Mouse (Mus musculus) limb, embryonic 12.5 days (tissue): ENCODE results near the gene Ssh2. TPM values are rescaled to one million over a fixed set of nuclear protein-coding genes. Genes with fewer than 3 reads are reported as not detected.

Experiments
- ATAC-seq: fragments of 200-750 bp; cut with Nextera tagmentation; 2 replicates; pipeline ENCODE4 v1.8.0; 2017; ENCODE audit warnings: low read depth, moderate TSS enrichment; ENCODE audit not compliant: insufficient number of reproducible peaks, insufficient read depth, low FRiP score, low TSS enrichment
- H3K27ac ChIP-seq: fragments of 300-500 bp; sonication (generic); 2 replicates; pipeline ENCODE4 v1.5.1; 2016; ENCODE audit warnings: mild to moderate bottlenecking, moderate library complexity
- H3K27me3 ChIP-seq: fragments of 300-500 bp; sonication (generic); 2 replicates; pipeline ENCODE4 v1.6.1; 2016; ENCODE audit warnings: mild to moderate bottlenecking, moderate library complexity
- H3K36me3 ChIP-seq: fragments of 300-500 bp; sonication (generic); 2 replicates; pipeline ENCODE4 v1.6.1; 2016; ENCODE audit warnings: mild to moderate bottlenecking, moderate library complexity
- H3K4me1 ChIP-seq: fragments of 300-500 bp; sonication (generic); replicated peaks from 2 replicates; pipeline ENCODE4 v1.6.1; 2016
- H3K4me2 ChIP-seq: fragments of 300-500 bp; sonication (generic); 2 replicates; pipeline ENCODE4 v1.6.1; 2016; ENCODE audit warnings: mild to moderate bottlenecking, moderate library complexity
- H3K4me3 ChIP-seq: fragments of 300-500 bp; sonication (generic); replicated peaks from 2 replicates; pipeline ENCODE4 v1.5.1; 2016; ENCODE audit warnings: mild to moderate bottlenecking
- H3K9ac ChIP-seq: fragments of 300-500 bp; sonication (generic); replicated peaks from 2 replicates; pipeline ENCODE4 v1.6.1; 2016; ENCODE audit warnings: mild to moderate bottlenecking, moderate library complexity
- H3K9me3 ChIP-seq: fragments of 300-500 bp; sonication (generic); 2 replicates; pipeline ENCODE4 v1.6.1; 2016; ENCODE audit warnings: mild to moderate bottlenecking, moderate library complexity
- WGBS: fragments of 180-500 bp; shearing (Covaris S2); methylation state at CpG from one replicate; pipeline ENCODE4 v1.1.7; 2016; 5-methylcytosine and 5-hydroxymethylcytosine counted together
- polyA plus RNA-seq: library from polyadenylated mRNA; unstranded; fragments of >200 nt; fragmentation: Nextera tagmentation; extraction: Ambion mirVana; gene quantifications from 2 replicates; pipeline ENCODE4 v1.2.1, GENCODE M21; 2016

The Ssh2 gene
- polyA plus RNA-seq, 1 experiment from 2014 or later = 9.2 TPM

DNA sequence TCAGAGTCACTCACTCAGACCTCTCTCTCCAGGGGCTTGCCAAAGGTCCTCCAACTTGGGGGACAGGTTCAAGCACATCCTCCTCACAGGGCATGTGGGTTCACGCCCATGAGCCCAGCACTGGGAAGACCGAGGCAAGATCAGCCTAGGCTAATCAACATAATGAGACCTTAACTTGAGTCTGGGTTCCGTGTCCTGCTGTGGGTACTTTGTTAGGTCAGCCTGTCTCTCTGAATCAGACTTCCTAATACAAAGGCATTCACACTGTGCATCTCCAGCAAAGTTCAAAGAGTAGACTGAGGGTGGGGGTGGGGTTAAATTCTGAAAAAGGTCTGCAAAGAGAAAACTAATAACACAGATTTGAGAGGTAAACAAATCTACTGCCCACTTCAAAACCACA, 249.0 kb downstream of the Ssh2 start:
- Histone ChIP-seq H3K36me3 (peaks cover 7% of the 10 kb centered on the region; the same call in 1 of the 2 replicates), H3K9me3 (no peaks in the 10 kb centered on the region), H3K4me3 (no peak overlapping the region), H3K27me3 (peaks cover 98% of the 10 kb centered on the region), H3K27ac (no peak overlapping the region), H3K9ac (no peak overlapping the region), H3K4me2 (no peak overlapping the region), H3K4me1 (peaks cover 23% of the 10 kb centered on the region)
- WGBS = 62% methylated on average over 3 of the region's 3 CpGs
- ATAC-seq = no peak

- H3K27me3 ChIP-seq = peaks cover 85% of the 10 kb centered on the region
- H3K9ac ChIP-seq = no peak overlapping the region
- ATAC-seq = no peak
- H3K36me3 ChIP-seq = peaks cover 21% of the 10 kb centered on the region
- peak overlapping the region; percentile 35 for H3K4me2 ChIP-seq
- 29% methylated on average over 9 of the region's 9 CpGs for WGBS
- H3K4me1 ChIP-seq = peaks cover 23% of the 10 kb centered on the region
- no peaks in the 10 kb centered on the region for H3K9me3 ChIP-seq
- H3K4me3 ChIP-seq = no peak overlapping the region
- H3K27ac ChIP-seq = no peak overlapping the region
Measured at GRCm38 (mm10) chr11:77466544-77466943, 250.5 kb downstream of the Ssh2 start.

GRCm38 (mm10) chr11:77467157-77467556, 251.1 kb downstream of the Ssh2 start:
- H3K4me2 ChIP-seq = peak overlapping the region; percentile 35

DNA sequence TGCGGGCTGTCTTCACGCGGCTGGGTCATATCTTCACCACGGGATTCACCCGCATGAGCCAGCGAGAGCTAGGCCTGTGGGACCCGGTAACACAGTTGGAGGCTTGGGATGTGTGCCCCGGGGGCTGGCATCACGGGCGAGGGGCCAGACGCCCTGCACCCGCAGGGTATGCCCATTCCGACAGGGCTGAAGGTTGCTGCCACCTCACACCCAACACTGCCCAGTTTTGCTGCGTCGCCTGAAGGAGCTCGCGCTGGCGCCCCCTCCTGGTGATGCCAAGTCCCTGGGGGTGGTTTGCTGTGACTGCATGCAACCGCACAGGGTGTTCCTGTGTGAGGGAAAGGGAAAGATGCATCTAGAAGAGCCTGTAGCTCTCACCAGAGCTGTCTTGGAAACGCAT, 251.7 kb downstream of the Ssh2 start:
- peak overlapping the region; percentile 35; the same call in 1 of the 2 replicates for H3K4me2 ChIP-seq
- no peak overlapping the region for H3K27ac ChIP-seq
- peaks cover 72% of the 10 kb centered on the region for H3K27me3 ChIP-seq
- no peak overlapping the region for H3K4me3 ChIP-seq
- no peaks in the 10 kb centered on the region for H3K9me3 ChIP-seq
- peaks cover 33% of the 10 kb centered on the region for H3K36me3 ChIP-seq
- no peak overlapping the region for H3K9ac ChIP-seq
- peaks cover 17% of the 10 kb centered on the region for H3K4me1 ChIP-seq
- no peak for ATAC-seq
- WGBS = 9% methylated on average over 20 of the region's 20 CpGs

More at GRCm38 (mm10) chr11:77467157-77467556, 251.1 kb downstream of the Ssh2 start:
- Histone ChIP-seq H3K9me3 (no peaks in the 10 kb centered on the region), H3K4me3 (no peak overlapping the region), H3K4me1 (peaks cover 19% of the 10 kb centered on the region), H3K27me3 (peaks cover 78% of the 10 kb centered on the region), H3K9ac (0 out of 2 replicates have a peak overlapping the region, but pooled peaks have one; percentile 18), H3K27ac (no peak overlapping the region), H3K36me3 (peaks cover 27% of the 10 kb centered on the region)
- WGBS = 3% methylated on average over 25 of the region's 25 CpGs
- ATAC-seq = no peak

GRCm38 (mm10) chr11:77468397-77468796, 252.3 kb downstream of the Ssh2 start:
- Histone ChIP-seq H3K4me2 (no peak overlapping the region), H3K36me3 (peaks cover 39% of the 10 kb centered on the region), H3K27me3 (peaks cover 66% of the 10 kb centered on the region), H3K9ac (no peak overlapping the region), H3K9me3 (no peaks in the 10 kb centered on the region), H3K4me1 (peaks cover 14% of the 10 kb centered on the region), H3K27ac (no peak overlapping the region), H3K4me3 (no peak overlapping the region)
- ATAC-seq = no peak
- 86% methylated on average over 9 of the region's 9 CpGs for WGBS

GRCm38 (mm10) chr11:77471407-77471806, 255.3 kb downstream of the Ssh2 start:
- Histone ChIP-seq H3K27me3 (peaks cover 36% of the 10 kb centered on the region), H3K4me2 (no peak overlapping the region), H3K4me3 (no peak overlapping the region), H3K27ac (no peak overlapping the region), H3K4me1 (peaks cover 14% of the 10 kb centered on the region), H3K9me3 (no peaks in the 10 kb centered on the region), H3K36me3 (peaks cover 59% of the 10 kb centered on the region), H3K9ac (no peak overlapping the region)
- ATAC-seq = no peak
- 64% methylated on average over 29 of the region's 29 CpGs for WGBS

- H3K36me3 ChIP-seq = peaks cover 70% of the 10 kb centered on the region
- WGBS = 92% methylated on average over 16 of the region's 16 CpGs
Measured at GRCm38 (mm10) chr11:77472775-77473174, 256.7 kb downstream of the Ssh2 start.

GRCm38 (mm10) chr11:77476216-77476615, 260.1 kb downstream of the Ssh2 start:
- H3K27me3 ChIP-seq = no peaks in the 10 kb centered on the region
- peaks cover 53% of the 10 kb centered on the region for H3K36me3 ChIP-seq
- H3K4me2 ChIP-seq = no peak overlapping the region
- no peaks in the 10 kb centered on the region for H3K9me3 ChIP-seq
- ATAC-seq = no peak
- no peak overlapping the region for H3K9ac ChIP-seq
- H3K4me1 ChIP-seq = no peaks in the 10 kb centered on the region
- H3K27ac ChIP-seq = no peak overlapping the region
- H3K4me3 ChIP-seq = no peak overlapping the region
- WGBS = 90% methylated on average over 14 of the region's 14 CpGs

More at GRCm38 (mm10) chr11:77472775-77473174, 256.7 kb downstream of the Ssh2 start:
- Histone ChIP-seq H3K9me3 (no peaks in the 10 kb centered on the region), H3K9ac (no peak overlapping the region), H3K4me1 (peaks cover 5% of the 10 kb centered on the region), H3K27me3 (peaks cover 22% of the 10 kb centered on the region), H3K4me2 (no peak overlapping the region), H3K27ac (no peak overlapping the region), H3K4me3 (no peak overlapping the region)
- no peak for ATAC-seq

DNA sequence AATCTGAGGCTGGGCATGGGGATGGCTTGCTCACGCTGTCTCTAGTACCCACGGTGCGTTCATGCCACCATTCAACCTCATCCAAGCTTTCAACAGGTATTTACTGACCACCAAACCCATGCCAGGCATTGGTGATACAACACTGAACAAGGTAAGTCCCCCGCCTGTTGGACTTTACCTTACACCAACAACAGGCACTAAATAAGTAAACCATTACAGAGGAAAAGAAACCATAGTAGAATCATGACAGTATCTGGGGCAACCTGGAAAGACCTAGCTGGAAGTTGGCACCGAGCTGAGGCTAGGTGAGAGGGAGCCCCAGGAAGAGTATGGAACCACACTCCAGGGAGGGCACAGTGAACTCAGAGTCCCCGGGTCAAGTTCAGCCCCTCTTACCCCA, 260.8 kb downstream of the Ssh2 start:
- Histone ChIP-seq H3K9ac (no peak overlapping the region), H3K4me2 (no peak overlapping the region), H3K4me3 (no peak overlapping the region), H3K36me3 (peaks cover 46% of the 10 kb centered on the region), H3K9me3 (no peaks in the 10 kb centered on the region), H3K27me3 (no peaks in the 10 kb centered on the region), H3K27ac (no peak overlapping the region), H3K4me1 (no peaks in the 10 kb centered on the region)
- WGBS = 96% methylated on average over 6 of the region's 6 CpGs
- no peak for ATAC-seq

- no peak overlapping the region for H3K4me3 ChIP-seq
- H3K27ac ChIP-seq = no peak overlapping the region
- no peaks in the 10 kb centered on the region for H3K36me3 ChIP-seq
- no peak for ATAC-seq
- H3K9me3 ChIP-seq = no peaks in the 10 kb centered on the region
- H3K9ac ChIP-seq = no peak overlapping the region
- no peak overlapping the region for H3K4me2 ChIP-seq
- 78% methylated on average over 3 of the region's 3 CpGs for WGBS
- no peaks in the 10 kb centered on the region for H3K27me3 ChIP-seq
- H3K4me1 ChIP-seq = peaks cover 36% of the 10 kb centered on the region
Measured at GRCm38 (mm10) chr11:77483043-77483442, 267.0 kb downstream of the Ssh2 start.

- Histone ChIP-seq H3K27ac (no peak overlapping the region), H3K9me3 (no peaks in the 10 kb centered on the region), H3K4me1 (peaks cover 43% of the 10 kb centered on the region), H3K9ac (no peak overlapping the region), H3K36me3 (no peaks in the 10 kb centered on the region), H3K4me3 (no peak overlapping the region), H3K27me3 (no peaks in the 10 kb centered on the region), H3K4me2 (no peak overlapping the region)
- no peak for ATAC-seq
- WGBS = 55% methylated on average over 11 of the region's 11 CpGs
Measured at GRCm38 (mm10) chr11:77483510-77484255, 267.6 kb downstream of the Ssh2 start.

DNA sequence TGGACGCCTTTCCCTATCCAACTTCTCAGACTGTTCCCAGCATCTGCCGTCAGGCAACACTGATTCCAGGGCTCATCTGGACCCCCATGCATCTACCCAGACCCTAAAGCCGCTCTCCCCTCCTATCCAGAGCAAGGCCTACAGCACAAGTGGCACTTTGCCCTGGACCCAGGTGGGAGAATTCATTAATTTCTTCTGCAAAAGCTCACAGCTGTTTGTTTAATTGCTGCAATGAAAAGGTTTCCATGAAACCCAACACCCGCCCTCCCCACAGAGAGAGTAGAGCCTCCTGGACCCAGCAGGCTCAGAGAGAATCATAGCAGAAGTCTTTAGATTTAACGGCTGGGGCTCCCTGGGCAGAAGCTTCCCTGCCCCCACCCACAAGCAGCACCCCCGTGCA, 269.1 kb downstream of the Ssh2 start:
- Histone ChIP-seq H3K4me2 (peak overlapping the region; percentile 37), H3K36me3 (no peaks in the 10 kb centered on the region), H3K9ac (no peak overlapping the region), H3K27ac (peak overlapping the region; percentile 80), H3K4me3 (no peak overlapping the region), H3K9me3 (no peaks in the 10 kb centered on the region), H3K4me1 (peaks cover 50% of the 10 kb centered on the region), H3K27me3 (no peaks in the 10 kb centered on the region)
- peak; percentile 4; the same call in 1 of the 2 replicates for ATAC-seq
- WGBS = 25% methylated on average over 6 of the region's 6 CpGs
